Mouse (Mus musculus) G1E (cell line): ENCODE results near the gene Polr2e. TPM values are rescaled to one million over a fixed set of nuclear protein-coding genes. Genes with fewer than 3 reads are reported as not detected.

Experiments
- ATAC-seq: 2 replicates; pipeline ENCODE4 v1.8.0; 2016; ENCODE audit warnings: mild to moderate bottlenecking; ENCODE audit not compliant: insufficient number of reproducible peaks, poor library complexity, low FRiP score, severe bottlenecking; ENCODE audit errors: extremely low read depth
- DNase-seq: peaks from one replicate; pipeline ENCODE4 v3.0.0; 2012; ENCODE audit warnings: low spot score
- H3K27me3 ChIP-seq: 2 replicates; pipeline ENCODE4 v1.6.1; 2012; ENCODE audit warnings: mild to moderate bottlenecking, low read length, inconsistent platforms; ENCODE audit not compliant: insufficient read depth
- H3K36me3 ChIP-seq: replicated peaks from 2 replicates; pipeline ENCODE3; 2012; ENCODE audit warnings: mild to moderate bottlenecking, inconsistent platforms
- H3K4me1 ChIP-seq: 2 replicates; pipeline ENCODE4 v1.6.1; 2012; ENCODE audit warnings: low read depth, low read length, inconsistent platforms, mixed read lengths; ENCODE audit not compliant: insufficient read depth
- H3K4me3 ChIP-seq: 2 replicates; pipeline ENCODE4 v1.5.1; 2012; ENCODE audit warnings: low read depth, mild to moderate bottlenecking, inconsistent platforms, low read length, moderate library complexity, mixed read lengths
- H3K9me3 ChIP-seq: replicated peaks from 2 replicates; pipeline ENCODE4 v1.6.1; 2012; ENCODE audit warnings: inconsistent platforms
- CTCF ChIP-seq: IDR thresholded peaks from 2 replicates; pipeline ENCODE4 v1.5.1; 2012; ENCODE audit warnings: low read depth, low read length, inconsistent platforms, mixed read lengths
- GATA1 ChIP-seq: IDR thresholded peaks from 2 replicates; pipeline ENCODE4 v1.6.1; 2012; ENCODE audit warnings: borderline replicate concordance, low read length, inconsistent platforms, mixed read lengths
- GATA2 ChIP-seq: IDR thresholded peaks from 2 replicates; pipeline ENCODE4 v1.6.1; 2012; ENCODE audit warnings: low read depth, low read length, inconsistent platforms, borderline replicate concordance
- POLR2AphosphoS5 ChIP-seq: IDR thresholded peaks from 2 replicates; pipeline ENCODE4 v1.6.1; 2012; ENCODE audit warnings: low read depth, low read length, inconsistent platforms; ENCODE audit not compliant: insufficient replicate concordance
- TAL1 ChIP-seq: conservative IDR thresholded peaks from 2 replicates; pipeline ENCODE4 v1.6.1; 2012; ENCODE audit warnings: low read depth, low read length, inconsistent platforms, mixed read lengths
- polyA plus RNA-seq: library from polyadenylated mRNA; stranded (reverse); fragments of >175 nt; gene quantifications from 2 replicates; pipeline ENCODE4 v1.2.3, GENCODE M21; 2012
- total RNA-seq, 2 experiments: library from RNA; stranded (forward) in 1 of 2; stranded (reverse) in 1 of 2; fragments of 200-1000 nt in 1 of 2; fragments of >200 nt in 1 of 2; fragmentation: Nextera tagmentation in 1 of 2; gene quantifications; 2 replicates each; pipeline ENCODE4 v1.2.3; 2014 to 2017

Gene Polr2e
- total and polyA plus RNA-seq, 3 experiments = 54.6 to 206 (median 90.2) TPM

GRCm38 (mm10) chr10:80020191-80020590 is 19.4 kb downstream of the Polr2e start:
- TF ChIP-seq GATA2 (no peak), TAL1 (no peak), GATA1 (no peak), POLR2AphosphoS5 (no peak), CTCF (no peak)
- DNase-seq (no peak), ATAC-seq (no peak)
- Histone ChIP-seq H3K4me1 (peaks cover 87% of the 10 kb centered on the region), H3K27me3 (no peaks in the 10 kb centered on the region), H3K9me3 (no peaks in the 10 kb centered on the region), H3K4me3 (no peak overlapping the region), H3K36me3 (peaks cover 84% of the 10 kb centered on the region)

- ATAC-seq = no peak
- H3K4me3 ChIP-seq = peak overlapping the region; percentile 69; the same call in 1 of the 2 replicates
- TF ChIP-seq CTCF = no peak
- no peak for TF ChIP-seq TAL1
- TF ChIP-seq GATA2 = no peak
- TF ChIP-seq GATA1 = no peak
- TF ChIP-seq POLR2AphosphoS5 = no peak
- H3K9me3 ChIP-seq = no peaks in the 10 kb centered on the region
- DNase-seq = no peak
- H3K4me1 ChIP-seq = peaks cover 87% of the 10 kb centered on the region
- H3K36me3 ChIP-seq = peaks cover 84% of the 10 kb centered on the region
- H3K27me3 ChIP-seq = no peaks in the 10 kb centered on the region
Measured at GRCm38 (mm10) chr10:80019471-80020131, 20.0 kb downstream of the Polr2e start.

- Histone ChIP-seq H3K4me3 (peak overlapping the region; percentile 69), H3K36me3 (peaks cover 84% of the 10 kb centered on the region), H3K9me3 (no peaks in the 10 kb centered on the region), H3K27me3 (no peaks in the 10 kb centered on the region), H3K4me1 (peaks cover 87% of the 10 kb centered on the region)
- DNase-seq (peak; percentile 79), ATAC-seq (0 out of 2 replicates have a peak, but pooled peaks have one; percentile 17)
- TF ChIP-seq CTCF (no peak), POLR2AphosphoS5 (no peak), TAL1 (no peak), GATA2 (no peak), GATA1 (no peak)
Measured at GRCm38 (mm10) chr10:80018739-80019297, 20.8 kb downstream of the Polr2e start.

DNA sequence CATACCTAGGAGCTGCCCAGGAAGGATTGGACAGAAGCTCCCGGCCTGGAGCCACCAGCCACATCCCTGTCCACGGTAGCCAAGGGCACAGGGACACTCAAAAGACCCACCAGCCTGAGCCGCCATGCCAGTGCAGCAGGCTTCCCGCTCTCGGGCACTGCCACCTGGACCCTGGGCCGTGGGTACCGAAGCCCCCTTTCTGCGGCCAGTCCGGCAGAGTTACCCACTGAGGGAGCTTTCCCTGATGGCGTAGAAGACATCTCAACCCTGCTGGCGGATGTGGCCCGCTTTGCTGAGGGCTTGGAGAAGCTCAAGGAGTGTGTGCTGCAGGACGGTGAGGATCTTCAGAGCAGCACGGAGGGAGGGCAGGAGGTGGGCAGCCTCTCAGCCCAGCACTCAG is 21.8 kb downstream of the Polr2e start:
- Histone ChIP-seq H3K36me3 (peaks cover 84% of the 10 kb centered on the region), H3K4me1 (peaks cover 82% of the 10 kb centered on the region)
- no peak for ATAC-seq

DNA sequence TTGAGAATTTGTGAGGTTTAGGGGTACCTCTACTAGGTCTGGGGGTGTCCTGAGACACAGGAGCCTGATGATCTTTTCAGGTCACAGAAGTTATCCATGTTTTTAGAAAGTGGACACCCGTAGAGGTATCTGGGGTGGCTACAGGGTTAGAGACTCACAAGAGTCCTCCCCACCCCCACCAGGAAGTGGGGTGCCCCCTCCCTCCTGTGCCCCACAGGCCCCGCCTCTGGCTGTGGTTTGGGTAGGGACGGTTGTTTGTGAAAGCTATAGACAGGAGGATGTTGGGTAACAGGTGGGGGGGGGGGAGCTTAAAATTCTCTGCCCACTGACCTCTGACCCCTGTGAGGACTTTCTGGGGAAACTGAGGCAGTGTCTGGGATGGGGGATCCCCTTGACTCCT is 22.2 kb downstream of the Polr2e start:
- H3K36me3 ChIP-seq = peaks cover 84% of the 10 kb centered on the region
- DNase-seq = peak; percentile 93
- H3K4me3 ChIP-seq = peak overlapping the region; percentile 85
- peaks cover 78% of the 10 kb centered on the region for H3K4me1 ChIP-seq
- H3K9me3 ChIP-seq = no peaks in the 10 kb centered on the region
- TF ChIP-seq TAL1 = no peak
- TF ChIP-seq GATA2 = no peak
- TF ChIP-seq CTCF = no peak
- no peak for TF ChIP-seq POLR2AphosphoS5
- no peak for TF ChIP-seq GATA1
- H3K27me3 ChIP-seq = no peaks in the 10 kb centered on the region
- peak; percentile 59 for ATAC-seq

More for the DNA sequence above, 21.8 kb downstream of the Polr2e start:
- Histone ChIP-seq H3K27me3 (no peaks in the 10 kb centered on the region), H3K9me3 (no peaks in the 10 kb centered on the region), H3K4me3 (peak overlapping the region; percentile 85)
- DNase-seq = no peak
- TF ChIP-seq TAL1 (no peak), GATA2 (no peak), POLR2AphosphoS5 (no peak), GATA1 (no peak), CTCF (no peak)

- no peaks in the 10 kb centered on the region for H3K27me3 ChIP-seq
- peaks cover 84% of the 10 kb centered on the region for H3K36me3 ChIP-seq
- no peak for TF ChIP-seq GATA2
- peaks cover 73% of the 10 kb centered on the region for H3K4me1 ChIP-seq
- no peak for DNase-seq
- peak overlapping the region; percentile 85 for H3K4me3 ChIP-seq
- no peaks in the 10 kb centered on the region for H3K9me3 ChIP-seq
- peak; percentile 10; the same call in 1 of the 2 replicates for ATAC-seq
Measured at GRCm38 (mm10) chr10:80016931-80017330, 22.7 kb downstream of the Polr2e start.
